Mouse (Mus musculus) thymus, adult 2 months (tissue): ENCODE data around the gene Zfp36l2. TPM values are rescaled to one million over a fixed set of nuclear protein-coding genes. Genes with fewer than 3 reads are reported as not detected.

Source experiments
- DNase-seq: peaks from one replicate; pipeline ENCODE4 v3.0.0; 2021
- H3K27ac ChIP-seq: fragments of 200-500 bp; 2 replicates; pipeline ENCODE4 v1.5.1; 2012; ENCODE audit warnings: low read length, control low read depth; ENCODE audit not compliant: control insufficient read depth, insufficient read depth
- H3K27me3 ChIP-seq: fragments of 200-500 bp; 2 replicates; pipeline ENCODE4 v1.6.1; 2012; ENCODE audit warnings: mild to moderate bottlenecking, low read length, moderate library complexity, mixed read lengths; ENCODE audit not compliant: control insufficient read depth, insufficient read depth
- H3K36me3 ChIP-seq: fragments of 200-500 bp; 2 replicates; pipeline ENCODE4 v1.6.1; 2012; ENCODE audit warnings: mild to moderate bottlenecking, low read length, moderate library complexity; ENCODE audit not compliant: control insufficient read depth, insufficient read depth
- H3K4me1 ChIP-seq: fragments of 200-500 bp; replicated peaks from 2 replicates; pipeline ENCODE4 v1.6.1; 2012; ENCODE audit warnings: low read length; ENCODE audit not compliant: control insufficient read depth, insufficient read depth
- H3K4me3 ChIP-seq: fragments of 200-500 bp; 2 replicates; pipeline ENCODE4 v1.5.1; 2012; ENCODE audit warnings: mild to moderate bottlenecking, low read length, control low read depth, moderate library complexity; ENCODE audit not compliant: control insufficient read depth, insufficient read depth
- CTCF ChIP-seq: fragments of 200-500 bp; IDR thresholded peaks from 2 replicates; pipeline ENCODE4 v1.5.1; 2012; ENCODE audit warnings: mild to moderate bottlenecking, control low read depth, low read length, moderate library complexity, borderline replicate concordance; ENCODE audit not compliant: control insufficient read depth, poor library complexity, insufficient read depth; ENCODE audit errors: extremely low read depth
- POLR2A ChIP-seq: fragments of 200-500 bp; IDR thresholded peaks from 2 replicates; pipeline ENCODE4 v1.6.1; 2012; ENCODE audit warnings: mild to moderate bottlenecking, low read length, control low read depth, moderate library complexity; ENCODE audit not compliant: control insufficient read depth, poor library complexity, insufficient read depth; ENCODE audit errors: extremely low read depth
- WGBS: fragments of 180-500 bp; shearing (Covaris S2); methylation state at CpG from one replicate; pipeline ENCODE4 v1.1.7; 2018; 5-methylcytosine and 5-hydroxymethylcytosine counted together
- polyA plus RNA-seq: library from polyadenylated mRNA; depleted of rRNA; stranded (reverse); fragments of >200 nt; gene quantifications from 2 replicates; pipeline ENCODE4 v1.2.3, GENCODE M21; 2012

Gene Zfp36l2
- polyA plus RNA-seq, 1 experiment = 182 TPM

GRCm38 (mm10) chr17:84213464-84213863 is 25.7 kb upstream of the Zfp36l2 start:
- 93% methylated on average over 3 of the region's 3 CpGs for WGBS
- no peak overlapping the region for H3K27ac ChIP-seq
- TF ChIP-seq CTCF (no peak), POLR2A (no peak)
- H3K4me1 ChIP-seq = no peaks in the 10 kb centered on the region
- H3K27me3 ChIP-seq = no peaks in the 10 kb centered on the region
- H3K4me3 ChIP-seq = no peak overlapping the region
- DNase-seq = no peak
- peaks cover 11% of the 10 kb centered on the region for H3K36me3 ChIP-seq

- H3K27ac ChIP-seq = no peak overlapping the region
- H3K27me3 ChIP-seq = no peaks in the 10 kb centered on the region
- WGBS = 94% methylated on average over 3 of the region's 3 CpGs
- H3K4me3 ChIP-seq = no peak overlapping the region
- H3K4me1 ChIP-seq = peaks cover 6% of the 10 kb centered on the region
- TF ChIP-seq CTCF (no peak), POLR2A (no peak)
- DNase-seq = no peak
- peaks cover 28% of the 10 kb centered on the region for H3K36me3 ChIP-seq
Measured at GRCm38 (mm10) chr17:84207611-84208010, 19.9 kb upstream of the Zfp36l2 start.

GRCm38 (mm10) chr17:84206239-84206638 is 18.5 kb upstream of the Zfp36l2 start:
- WGBS = 94% methylated on average over 3 of the region's 3 CpGs
- peaks cover 26% of the 10 kb centered on the region for H3K36me3 ChIP-seq

GRCm38 (mm10) chr17:84204962-84205361 is 17.2 kb upstream of the Zfp36l2 start:
- no peaks in the 10 kb centered on the region for H3K27me3 ChIP-seq
- no peak for DNase-seq
- H3K4me1 ChIP-seq = peaks cover 6% of the 10 kb centered on the region
- no peak overlapping the region for H3K4me3 ChIP-seq
- H3K36me3 ChIP-seq = peaks cover 28% of the 10 kb centered on the region
- WGBS = 94% methylated on average over 5 of the region's 5 CpGs
- no peak for TF ChIP-seq POLR2A
- TF ChIP-seq CTCF = no peak
- H3K27ac ChIP-seq = no peak overlapping the region

More at GRCm38 (mm10) chr17:84206239-84206638, 18.5 kb upstream of the Zfp36l2 start:
- Histone ChIP-seq H3K27me3 (no peaks in the 10 kb centered on the region), H3K4me3 (no peak overlapping the region), H3K4me1 (peaks cover 6% of the 10 kb centered on the region), H3K27ac (no peak overlapping the region)
- no peak for DNase-seq
- TF ChIP-seq CTCF = no peak

GRCm38 (mm10) chr17:84203340-84203739 is 15.6 kb upstream of the Zfp36l2 start:
- Histone ChIP-seq H3K4me3 (no peak overlapping the region), H3K27me3 (no peaks in the 10 kb centered on the region), H3K36me3 (peaks cover 19% of the 10 kb centered on the region), H3K27ac (no peak overlapping the region), H3K4me1 (peaks cover 6% of the 10 kb centered on the region)
- DNase-seq = no peak
- no peak for TF ChIP-seq CTCF
- TF ChIP-seq POLR2A = no peak
- 94% methylated on average over 7 of the region's 7 CpGs for WGBS

GRCm38 (mm10) chr17:84201183-84201582 is 13.4 kb upstream of the Zfp36l2 start:
- DNase-seq = no peak
- no peaks in the 10 kb centered on the region for H3K27me3 ChIP-seq

GRCm38 (mm10) chr17:84197912-84198344 is 10.2 kb upstream of the Zfp36l2 start:
- Histone ChIP-seq H3K4me3 (no peak overlapping the region), H3K27me3 (no peaks in the 10 kb centered on the region), H3K4me1 (peaks cover 10% of the 10 kb centered on the region), H3K36me3 (peaks cover 6% of the 10 kb centered on the region; the same call in 1 of the 2 replicates), H3K27ac (no peak overlapping the region)
- no peak for TF ChIP-seq CTCF
- no peak for TF ChIP-seq POLR2A
- 97% methylated on average over 4 of the region's 4 CpGs for WGBS
- no peak for DNase-seq

More at GRCm38 (mm10) chr17:84201183-84201582, 13.4 kb upstream of the Zfp36l2 start:
- Histone ChIP-seq H3K27ac (no peak overlapping the region), H3K4me1 (peaks cover 3% of the 10 kb centered on the region), H3K4me3 (no peak overlapping the region), H3K36me3 (peaks cover 7% of the 10 kb centered on the region)
- TF ChIP-seq CTCF (no peak), POLR2A (no peak)
- 94% methylated on average over 5 of the region's 5 CpGs for WGBS
